Mouse (Mus musculus): ENCODE data around the gene Mad2l1bp.

The Mad2l1bp gene

DNA sequence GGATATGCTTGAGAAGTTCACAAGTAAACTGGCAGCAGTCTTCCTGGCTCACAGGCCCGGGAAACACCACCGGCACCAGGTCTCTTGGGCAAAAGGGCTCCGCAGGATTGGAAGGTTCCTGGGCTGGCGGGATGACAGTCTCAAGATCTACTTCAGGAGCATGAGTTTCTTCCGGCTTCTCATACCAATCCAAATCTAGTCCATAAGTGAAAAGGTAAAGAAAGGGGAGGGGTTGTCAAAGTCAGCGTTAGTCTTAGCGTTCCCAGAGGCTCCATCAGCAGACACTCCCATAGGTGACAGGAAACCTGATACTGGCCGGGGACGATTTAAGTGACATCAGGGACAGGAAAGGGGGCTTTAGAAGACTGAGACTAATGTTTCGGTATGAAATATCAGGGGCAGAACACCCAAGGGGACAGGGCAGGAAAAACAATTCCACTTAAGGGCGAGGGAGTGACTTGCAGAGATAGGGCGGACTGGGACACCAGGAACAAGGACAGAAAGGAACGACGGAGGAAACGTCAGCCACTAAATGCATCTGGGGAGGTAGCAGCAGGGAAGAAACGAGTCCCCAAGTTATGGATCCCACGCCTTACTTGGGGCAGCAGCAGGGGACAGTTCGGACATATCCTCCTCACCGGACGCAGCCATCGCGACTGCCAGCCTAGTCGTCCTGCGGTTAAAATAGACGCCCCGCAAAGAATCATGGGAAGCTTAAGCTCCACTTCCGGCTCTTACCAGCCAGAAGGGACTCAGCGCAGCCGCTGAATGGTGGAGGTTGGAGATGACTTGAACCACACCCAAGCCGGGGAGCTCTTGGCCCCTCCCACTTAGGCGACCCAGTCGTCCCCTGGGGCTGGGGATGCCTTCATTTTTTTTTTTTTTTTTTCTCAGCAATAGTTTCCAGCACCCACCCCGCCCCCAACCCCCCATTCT, at the start of gene Mad2l1bp:
TSS of gene Mad2l1bp (minus strand) at position 707 of the 936 bp plus-strand sequence.
- DNase-seq: peak; percentile 89

DNA sequence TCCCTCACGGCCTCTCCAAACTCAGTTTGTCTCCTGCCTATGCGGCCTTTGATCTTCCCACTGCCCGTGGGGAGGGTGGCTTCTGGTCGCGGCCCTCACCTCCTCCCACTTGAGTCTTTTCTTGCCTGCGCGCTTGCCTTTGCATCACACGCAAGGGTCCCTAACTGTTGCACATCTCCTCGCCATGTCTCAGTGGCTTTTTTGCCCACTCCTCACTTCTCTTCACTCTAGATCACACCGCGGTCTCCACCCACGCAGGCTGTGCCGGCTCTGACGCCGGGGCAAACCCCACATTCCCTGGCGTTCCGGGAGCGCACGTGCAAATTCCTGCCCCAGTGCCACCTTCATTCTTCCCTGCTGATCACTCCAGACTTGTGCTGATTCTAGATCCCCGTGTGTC, 49.7 kb upstream of the Mad2l1bp start:
- no peak for DNase-seq

DNA sequence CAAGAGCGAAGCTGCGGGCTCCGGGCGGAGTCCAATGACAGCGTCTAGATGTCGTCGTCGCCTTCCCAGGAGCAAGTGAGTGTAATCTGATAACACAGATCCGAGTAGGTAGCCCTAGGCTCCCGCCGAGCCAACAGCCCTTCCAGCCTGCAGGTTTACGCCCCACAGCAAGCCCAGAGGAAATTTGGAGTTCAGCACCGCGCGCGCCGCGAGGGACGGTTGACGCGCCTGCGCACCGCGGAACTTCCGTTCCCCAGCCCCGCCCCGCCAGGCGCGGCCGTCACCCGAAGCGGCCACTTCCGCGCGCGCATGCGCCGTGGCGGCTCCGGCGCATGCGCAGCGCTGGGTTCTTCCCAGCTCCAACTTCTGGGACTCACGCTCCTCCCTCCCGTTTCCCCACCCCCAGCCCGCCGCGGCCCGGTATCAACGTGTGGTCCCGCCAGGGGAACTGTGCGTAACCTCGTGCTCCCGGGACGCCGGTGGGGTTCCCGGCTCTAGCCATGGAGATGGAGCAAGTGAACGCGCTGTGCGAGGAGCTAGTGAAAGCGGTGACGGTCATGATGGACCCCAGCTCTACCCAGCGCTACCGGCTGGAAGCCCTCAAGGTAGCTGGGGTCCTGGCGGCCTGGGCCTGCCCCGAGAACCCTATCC, 49.2 kb upstream of the Mad2l1bp start, which contains the start of the genes Polh and Xpo5:
TSS of gene Polh (minus strand) at position 225 of the 651 bp plus-strand sequence.
TSS of gene Xpo5 (plus strand) at position 362 of the 651 bp plus-strand sequence.
- DNase-seq: peak; percentile 93

GRCm38 (mm10) chr17:46201151-46201550, 47.8 kb upstream of the Mad2l1bp start:
- no peak for DNase-seq

GRCm38 (mm10) chr17:46188829-46189228, 35.5 kb upstream of the Mad2l1bp start:
- DNase-seq: no peak

GRCm38 (mm10) chr17:46182273-46182672, 28.9 kb upstream of the Mad2l1bp start:
- DNase-seq: no peak

DNA sequence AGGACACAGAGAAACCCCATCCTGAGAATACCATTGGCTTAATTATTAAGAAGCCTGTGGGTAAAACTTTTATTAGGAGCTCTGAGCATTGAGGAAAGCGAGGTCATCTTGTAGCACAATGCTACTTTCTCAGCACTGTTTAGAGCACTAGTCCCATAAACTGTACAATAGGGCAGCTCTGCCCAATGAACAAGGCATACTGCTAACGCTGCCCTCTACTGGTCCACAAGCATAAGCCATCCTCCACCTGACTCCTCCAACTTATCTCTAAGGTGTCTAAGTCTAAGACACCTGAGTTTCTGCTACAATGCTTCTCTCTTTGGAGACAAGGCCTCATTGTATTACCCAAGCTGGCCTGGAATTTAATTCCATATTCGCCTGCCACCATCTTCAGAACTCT, 17.2 kb upstream of the Mad2l1bp start:
- DNase-seq: no peak

GRCm38 (mm10) chr17:46168768-46169167, 15.4 kb upstream of the Mad2l1bp start:
- DNase-seq: no peak

DNA sequence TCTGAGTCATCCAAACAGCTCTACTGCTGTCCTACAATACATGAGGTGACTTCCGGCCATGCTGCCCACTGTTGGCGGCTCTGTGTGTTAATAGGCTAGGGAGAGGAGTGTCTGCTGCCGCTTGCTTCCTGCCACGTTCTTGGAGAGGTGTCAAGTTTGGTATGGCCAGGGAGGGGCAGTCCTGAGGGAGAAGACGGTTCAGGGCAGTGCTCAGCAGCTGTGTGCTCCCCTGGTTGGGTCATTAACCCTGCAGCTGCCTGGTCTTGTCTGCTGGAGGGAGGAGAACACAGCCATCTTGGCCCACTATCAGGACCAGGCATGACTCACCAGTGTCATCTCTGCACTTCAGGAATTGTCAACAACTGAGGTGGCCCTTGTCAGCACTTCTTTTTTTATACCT, 15.0 kb upstream of the Mad2l1bp start:
- no peak for DNase-seq

- no peak for DNase-seq
Measured at GRCm38 (mm10) chr17:46167014-46167413, 13.7 kb upstream of the Mad2l1bp start.

GRCm38 (mm10) chr17:46166270-46166669, 12.9 kb upstream of the Mad2l1bp start:
- no peak for DNase-seq

- no peak for DNase-seq
Measured at GRCm38 (mm10) chr17:46165460-46165859, 12.1 kb upstream of the Mad2l1bp start.

- no peak for DNase-seq
Measured at GRCm38 (mm10) chr17:46164791-46165190, 11.4 kb upstream of the Mad2l1bp start.

- DNase-seq: no peak
Measured at GRCm38 (mm10) chr17:46164301-46164700, 10.9 kb upstream of the Mad2l1bp start.

GRCm38 (mm10) chr17:46162951-46163421, 9.6 kb upstream of the Mad2l1bp start:
- peak; percentile 37 for DNase-seq

- DNase-seq: no peak
Measured at GRCm38 (mm10) chr17:46162551-46162950, 9.2 kb upstream of the Mad2l1bp start.

DNA sequence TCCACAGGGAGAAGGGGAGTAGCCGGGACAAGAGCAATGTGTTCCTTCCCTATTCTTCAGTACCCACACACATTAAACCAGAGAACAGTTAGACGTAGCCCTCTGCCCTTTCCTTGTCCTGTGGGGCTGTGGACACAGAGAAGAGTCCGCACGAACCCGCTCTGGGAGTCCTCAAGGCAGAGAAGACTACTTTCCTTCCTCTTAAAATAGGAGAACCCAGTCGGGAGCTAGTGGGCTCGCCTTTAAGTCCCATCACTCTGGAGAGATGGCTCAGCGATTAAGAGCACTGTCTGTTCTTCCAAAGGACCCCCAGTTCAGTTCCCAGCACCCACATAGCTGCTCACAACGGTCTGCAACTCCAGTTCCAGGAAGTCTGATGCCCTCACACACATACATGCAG, 8.4 kb upstream of the Mad2l1bp start:
- no peak for DNase-seq

- no peak for DNase-seq
Measured at GRCm38 (mm10) chr17:46161179-46161578, 7.8 kb upstream of the Mad2l1bp start.

DNA sequence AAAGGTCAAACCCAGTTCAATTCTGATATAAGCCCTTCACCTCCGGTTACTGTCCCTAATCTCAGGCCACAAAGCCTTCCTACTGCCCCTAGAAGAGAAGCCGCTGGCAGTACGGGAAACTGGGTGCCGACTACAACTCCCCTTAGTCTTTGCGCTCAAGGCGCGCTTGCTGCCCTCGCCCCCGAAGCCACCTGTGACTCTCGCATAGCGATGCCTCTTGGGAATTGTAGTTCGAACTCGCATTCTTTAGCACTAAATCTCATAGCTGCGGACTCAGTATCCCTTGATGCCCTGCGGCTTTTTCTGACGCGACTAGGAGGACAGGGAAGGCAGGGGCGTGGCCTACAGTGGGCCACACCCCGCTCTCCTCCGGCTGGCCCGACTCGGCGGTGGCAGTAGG, 7.3 kb upstream of the Mad2l1bp start, which contains the start of gene Gtpbp2:
TSS of gene Gtpbp2 (plus strand) at position 347 of the 400 bp plus-strand sequence.
- peak; percentile 95 for DNase-seq

- DNase-seq: peak; percentile 96
Measured at GRCm38 (mm10) chr17:46160090-46160662, 6.8 kb upstream of the Mad2l1bp start.

- no peak for DNase-seq
Measured at GRCm38 (mm10) chr17:46159236-46159635, 5.9 kb upstream of the Mad2l1bp start.

- DNase-seq: no peak
Measured at GRCm38 (mm10) chr17:46157131-46157530, 3.8 kb upstream of the Mad2l1bp start.

DNA sequence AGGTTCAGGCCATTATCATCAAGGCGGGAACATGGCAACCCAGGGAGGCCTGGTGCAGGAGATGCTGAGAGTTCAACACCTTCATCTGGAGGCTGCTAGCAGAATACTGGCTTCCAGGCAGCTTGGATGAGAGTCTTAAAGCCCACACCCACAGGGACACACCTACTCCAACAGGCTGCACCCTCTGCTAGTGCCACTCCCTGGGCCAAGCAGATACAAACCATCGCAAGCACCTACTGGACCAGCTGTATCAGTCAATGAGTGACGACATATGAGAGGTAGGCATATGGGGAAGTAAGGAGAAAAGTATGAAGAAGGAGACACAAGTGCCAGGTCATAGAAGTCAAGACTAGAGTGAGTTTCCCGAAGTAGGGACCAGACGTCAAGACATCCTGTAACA, 3.3 kb upstream of the Mad2l1bp start:
- DNase-seq: no peak
